Mouse (Mus musculus) c-Kit-negative CD71-positive TER-119-positive erythroid progenitor cells, embryonic 14.5 days (primary cell): Measurements from ENCODE around the gene Wdr76.
"Not testable (repeated sequence)": the region's sequence is repeated elsewhere in the genome, so short reads cannot be mapped to it uniquely, and the experiment has no call there.

ENCODE experiments used
- DNase-seq: peaks from one replicate; pipeline ENCODE4 v3.0.0-alpha.2; 2013; ENCODE audit warnings: low read depth, low spot score

The Wdr76 gene

DNA sequence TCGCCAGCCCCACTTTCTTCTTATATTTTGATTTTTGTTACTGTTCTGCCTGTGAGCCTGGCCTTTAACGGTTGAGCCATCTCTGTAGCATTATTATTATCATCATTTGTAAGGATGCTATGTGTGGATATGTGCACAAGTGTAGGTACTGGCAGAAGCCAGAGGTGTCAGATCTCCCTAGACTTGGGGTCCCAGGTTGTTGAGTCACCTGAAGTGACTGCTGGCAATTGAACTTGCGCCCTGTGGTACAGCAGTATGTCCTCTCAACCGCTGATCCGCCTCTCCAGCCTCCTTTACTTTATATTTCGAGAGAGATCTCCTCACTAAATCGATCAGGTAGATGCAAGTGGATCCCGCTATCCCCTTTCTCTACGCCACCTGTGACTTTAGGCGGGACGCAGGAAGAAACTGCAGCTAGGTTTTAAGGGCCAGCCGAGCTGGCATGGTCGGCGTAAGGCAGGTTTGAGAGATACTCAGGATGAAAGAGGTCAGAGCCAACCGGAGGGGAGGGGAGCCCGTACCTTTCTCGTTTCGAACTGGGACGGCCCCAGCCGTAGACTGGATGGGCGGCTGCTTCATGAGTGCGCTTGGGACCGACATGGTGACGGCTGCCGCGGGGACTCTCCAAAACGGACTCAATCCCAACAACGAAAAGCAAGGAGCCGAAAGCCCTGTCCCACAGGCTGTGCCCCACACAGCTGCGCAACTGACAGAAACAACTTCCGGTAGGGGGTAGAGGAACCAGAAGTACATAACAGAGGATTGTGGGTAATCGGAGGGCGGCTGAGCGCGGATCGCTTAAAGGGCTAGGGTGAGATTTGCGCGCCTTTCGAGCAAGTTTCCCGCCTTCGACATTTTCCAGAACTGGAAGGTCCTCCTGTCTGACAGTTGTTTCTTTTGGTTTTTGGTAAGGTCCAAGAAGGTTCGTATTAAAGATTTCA lies at the start of gene Wdr76, which contains the start of gene Mfap1a:
TSS of gene Wdr76 (plus strand) at position 782 of the 941 bp plus-strand sequence.
TSS of gene Mfap1a (minus strand) at position 724 of the 941 bp plus-strand sequence.
- DNase-seq, result peak; percentile 78

DNA sequence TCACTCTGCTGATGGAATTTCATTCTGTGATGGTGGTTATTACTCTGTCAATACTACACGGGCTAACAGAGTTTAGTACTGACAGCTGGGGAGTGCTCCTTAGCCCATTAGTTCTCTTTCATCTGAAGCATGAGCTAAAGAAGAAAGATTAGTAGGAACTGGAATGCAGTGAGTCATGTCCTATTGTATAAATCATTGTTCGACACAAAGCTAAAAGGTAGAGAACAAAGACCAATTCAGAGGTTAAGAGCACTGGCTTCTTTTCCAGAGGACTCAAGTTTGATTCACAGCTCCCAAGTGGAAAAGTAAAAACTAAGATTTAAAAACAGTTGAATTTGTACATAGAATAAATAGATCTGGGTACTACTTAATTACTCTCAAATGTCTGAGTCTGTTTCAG lies 46.5 kb upstream of the Wdr76 start:
- no peak for DNase-seq

DNA sequence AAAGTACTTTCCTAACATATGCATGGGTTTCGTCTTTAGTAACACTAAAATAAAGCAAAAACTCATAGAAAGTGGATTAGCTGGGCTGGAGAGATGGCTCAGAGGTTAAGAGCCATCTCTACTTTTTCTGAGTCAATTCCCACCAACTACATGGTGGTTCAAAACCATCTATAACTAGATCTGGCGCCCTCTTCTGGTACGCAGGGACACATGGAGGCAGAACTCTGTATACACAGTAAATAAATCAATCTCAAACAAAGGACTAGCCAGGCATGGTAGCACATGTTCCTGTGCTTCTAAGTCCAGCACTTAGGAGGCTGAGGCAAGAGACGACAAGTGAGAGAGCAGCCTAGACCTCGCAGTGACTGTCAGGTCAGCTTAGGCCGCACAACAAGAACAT lies 37.5 kb upstream of the Wdr76 start:
- not testable (repeated sequence) for DNase-seq

DNA sequence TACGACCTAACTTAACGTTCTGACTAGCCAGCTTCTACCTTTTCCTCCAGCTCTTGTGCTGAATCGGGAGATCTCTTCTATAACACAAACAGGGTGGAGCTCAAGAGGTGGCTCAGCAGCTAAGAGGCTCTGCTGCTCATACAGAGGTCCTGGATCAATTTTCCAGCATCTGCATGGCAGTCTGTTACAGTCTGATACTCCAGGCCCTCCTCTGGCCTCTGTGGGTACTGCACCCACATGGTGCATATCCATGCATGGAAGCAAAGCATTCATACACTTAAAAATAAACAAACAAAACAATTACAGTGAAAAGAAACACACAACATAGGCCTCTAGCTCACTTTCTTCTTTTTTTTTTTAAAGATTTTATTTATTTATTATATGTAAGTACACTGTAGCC lies 33.7 kb upstream of the Wdr76 start:
- not testable (repeated sequence) for DNase-seq

DNA sequence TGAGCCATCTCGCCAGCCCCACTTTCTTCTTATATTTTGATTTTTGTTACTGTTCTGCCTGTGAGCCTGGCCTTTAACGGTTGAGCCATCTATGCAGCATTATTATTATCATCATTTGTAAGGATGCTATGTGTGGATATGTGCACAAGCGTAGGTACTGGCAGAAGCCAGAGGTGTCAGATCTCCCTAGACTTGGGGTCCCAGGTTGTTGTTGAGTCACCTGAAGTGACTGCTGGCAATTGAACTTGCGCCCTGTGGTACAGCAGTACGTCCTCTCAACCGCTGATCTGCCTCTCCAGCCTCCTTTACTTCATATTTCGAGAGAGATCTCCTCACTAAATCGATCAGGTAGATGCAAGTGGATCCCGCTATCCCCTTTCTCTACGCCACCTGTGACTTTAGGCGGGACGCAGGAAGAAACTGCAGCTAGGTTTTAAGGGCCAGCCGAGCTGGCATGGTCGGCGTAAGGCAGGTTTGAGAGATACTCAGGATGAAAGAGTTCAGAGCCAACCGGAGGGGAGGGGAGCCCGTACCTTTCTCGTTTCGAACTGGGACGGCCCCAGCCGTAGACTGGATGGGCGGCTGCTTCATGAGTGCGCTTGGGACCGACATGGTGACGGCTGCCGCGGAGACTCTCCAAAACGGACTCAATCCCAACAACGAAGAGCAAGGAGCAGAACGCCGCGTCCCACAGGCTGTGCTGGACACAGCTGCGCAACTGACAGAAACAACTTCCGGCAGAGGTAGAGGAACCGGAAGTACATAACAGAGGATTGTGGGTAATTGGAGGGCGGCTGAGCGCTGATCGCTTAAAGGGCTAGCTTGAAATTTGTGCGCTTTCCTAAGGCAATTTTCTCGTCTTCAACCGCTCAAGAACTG lies 33.0 kb upstream of the Wdr76 start, which contains the start of gene Mfap1b:
TSS of gene Mfap1b (minus strand) at position 767 of the 879 bp plus-strand sequence.
- peak; percentile 77 for DNase-seq

DNA sequence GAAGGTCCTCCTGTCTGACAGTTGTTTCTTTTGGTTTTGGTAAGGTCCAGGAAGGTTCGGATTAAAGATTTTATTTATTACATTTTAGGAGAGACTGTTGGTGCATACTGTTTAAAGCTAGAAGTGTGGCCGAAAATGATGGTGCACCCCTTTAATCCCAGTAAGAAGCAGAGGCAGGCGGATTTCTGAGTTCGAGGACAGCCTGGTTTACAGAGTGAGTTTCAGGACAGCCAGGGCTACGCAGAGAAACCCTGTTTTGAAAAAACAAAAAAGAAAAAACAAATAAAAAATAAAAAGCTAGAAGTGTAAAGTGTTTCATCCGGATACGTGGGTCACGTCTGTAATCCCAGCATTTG lies 32.4 kb upstream of the Wdr76 start:
- DNase-seq, result no peak

DNA sequence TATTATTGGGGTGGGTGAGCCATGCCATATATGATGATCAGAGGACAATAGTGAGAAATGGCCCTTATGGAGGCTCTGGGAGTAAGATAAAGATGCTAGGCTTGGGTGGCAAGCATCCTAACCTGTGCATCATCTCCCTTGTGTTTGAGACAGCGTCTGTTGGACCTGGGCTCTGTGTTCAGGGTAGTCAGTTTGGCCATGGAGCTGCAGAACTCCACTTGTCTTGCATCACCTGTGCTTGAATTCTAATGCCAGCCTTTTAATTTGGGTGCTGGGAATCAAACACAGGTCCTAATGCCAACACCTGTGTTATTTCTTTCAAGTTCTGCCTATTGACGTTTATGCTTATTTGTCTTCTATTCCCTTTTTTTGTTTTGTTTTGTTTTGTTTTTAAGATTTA lies 31.2 kb upstream of the Wdr76 start:
- DNase-seq, result not testable (repeated sequence)

DNA sequence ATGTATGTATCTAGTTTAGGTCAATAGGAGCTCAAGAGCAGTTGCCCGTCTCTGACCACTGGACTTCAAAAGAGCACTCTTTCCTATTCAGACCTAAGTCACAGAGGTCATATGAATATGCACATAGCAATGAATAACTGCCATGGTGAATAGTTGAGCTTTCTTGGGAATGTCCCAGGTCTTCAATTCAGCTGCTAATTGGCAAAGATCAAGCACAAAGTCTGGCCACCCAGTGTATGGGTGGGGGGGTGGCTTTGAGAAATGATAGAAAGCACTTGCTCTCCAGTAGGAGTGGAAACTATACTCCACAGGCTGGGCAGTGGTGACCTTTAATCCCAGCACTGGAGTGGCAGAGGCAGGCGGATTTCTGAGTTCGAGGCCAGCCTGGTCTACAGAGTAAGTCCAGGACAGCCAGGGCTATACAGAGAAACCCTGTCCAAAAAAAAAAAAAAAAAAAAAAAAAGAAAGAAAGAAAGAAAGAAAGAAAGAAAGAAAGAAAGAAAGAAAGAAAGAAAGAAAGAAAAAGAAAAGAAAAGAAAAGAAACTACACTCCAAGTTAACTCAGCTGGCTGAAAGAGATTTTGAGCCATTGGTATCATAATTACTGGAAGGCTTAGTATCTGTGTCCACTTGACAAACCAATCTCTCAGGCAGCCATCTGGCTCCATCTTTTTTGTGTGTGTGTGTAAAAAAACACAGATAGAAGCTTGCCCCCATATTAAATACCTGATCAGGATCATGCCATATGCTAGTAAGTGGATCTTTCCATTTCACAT lies 28.8 kb upstream of the Wdr76 start:
- no peak for DNase-seq

DNA sequence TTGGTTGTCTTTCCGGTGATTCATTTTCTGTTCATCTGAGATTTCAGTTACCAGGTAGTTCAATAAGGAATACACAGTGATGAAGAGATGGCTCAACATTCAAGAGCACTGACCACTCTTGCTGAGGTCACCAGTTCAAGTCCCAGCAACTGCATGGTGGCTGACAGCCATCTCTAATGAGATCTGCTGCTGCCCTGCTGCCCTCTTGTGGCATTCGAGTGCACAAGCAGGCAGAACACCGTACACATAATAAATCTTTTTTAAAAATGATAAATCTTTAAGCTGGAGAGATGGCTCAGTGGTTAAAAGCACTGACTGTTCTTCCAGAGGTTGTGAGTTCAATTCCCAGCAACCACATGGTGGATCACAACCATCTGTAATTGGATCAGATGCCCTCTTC lies 26.0 kb upstream of the Wdr76 start:
- no peak for DNase-seq

DNA sequence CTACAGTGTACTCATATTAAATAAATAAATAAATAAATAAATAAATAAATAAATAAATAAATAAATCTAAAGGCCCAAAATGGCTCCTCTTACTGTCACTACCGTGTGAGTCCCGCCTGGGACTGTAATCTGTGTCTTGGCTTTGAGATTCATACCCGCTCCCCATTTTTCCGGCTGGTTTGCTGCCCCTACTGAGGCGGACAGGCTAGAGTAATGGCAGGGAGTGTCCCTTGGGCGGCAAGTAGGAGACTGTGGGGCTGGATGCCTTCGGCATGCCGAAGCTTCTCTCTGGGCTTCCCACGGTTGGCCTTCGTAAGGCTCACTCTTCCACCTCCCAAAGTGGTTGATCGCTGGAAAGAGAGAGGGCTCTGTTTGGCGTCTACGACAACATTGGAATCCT lies 25.6 kb upstream of the Wdr76 start:
- DNase-seq, result not testable (repeated sequence)

DNA sequence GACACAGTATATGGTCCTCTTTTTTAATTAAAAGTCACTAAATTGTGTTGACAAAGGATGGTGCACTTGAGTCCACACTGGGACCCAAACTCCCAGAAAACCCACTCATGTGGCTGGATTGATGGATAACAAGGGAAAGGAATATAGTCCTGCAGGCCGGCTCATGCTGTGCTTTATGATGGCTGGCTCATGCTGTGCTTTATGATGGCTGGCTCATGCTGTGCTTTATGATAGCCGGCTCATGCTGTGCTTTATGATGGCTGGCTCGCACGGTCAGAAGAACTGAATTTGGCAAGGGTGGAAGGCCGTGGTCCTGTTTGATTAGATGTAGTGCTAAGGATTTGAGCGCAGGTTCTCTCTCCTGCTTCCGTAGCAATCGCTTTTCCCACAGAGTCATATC lies 22.9 kb upstream of the Wdr76 start:
- DNase-seq, result no peak

DNA sequence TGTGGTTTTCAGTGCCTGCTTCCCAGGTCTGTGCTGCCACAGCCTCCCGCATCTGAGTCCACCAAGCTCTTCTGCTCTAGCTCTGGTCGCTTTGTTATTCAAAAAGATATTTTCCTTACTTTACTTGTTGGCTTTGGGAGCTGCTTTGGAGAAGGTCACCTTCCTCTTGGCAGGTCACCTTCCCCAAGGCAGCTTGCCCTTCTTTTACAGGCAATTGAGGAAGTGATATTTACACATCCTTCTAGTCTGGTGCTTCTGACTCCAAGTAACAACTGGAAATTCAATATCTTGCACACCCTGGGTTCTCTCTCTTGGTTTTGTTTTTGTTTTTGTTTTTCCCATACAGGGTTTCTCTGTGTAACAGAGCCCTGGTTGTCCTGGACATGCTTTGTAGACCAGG lies 22.1 kb upstream of the Wdr76 start:
- not testable (repeated sequence) for DNase-seq

DNA sequence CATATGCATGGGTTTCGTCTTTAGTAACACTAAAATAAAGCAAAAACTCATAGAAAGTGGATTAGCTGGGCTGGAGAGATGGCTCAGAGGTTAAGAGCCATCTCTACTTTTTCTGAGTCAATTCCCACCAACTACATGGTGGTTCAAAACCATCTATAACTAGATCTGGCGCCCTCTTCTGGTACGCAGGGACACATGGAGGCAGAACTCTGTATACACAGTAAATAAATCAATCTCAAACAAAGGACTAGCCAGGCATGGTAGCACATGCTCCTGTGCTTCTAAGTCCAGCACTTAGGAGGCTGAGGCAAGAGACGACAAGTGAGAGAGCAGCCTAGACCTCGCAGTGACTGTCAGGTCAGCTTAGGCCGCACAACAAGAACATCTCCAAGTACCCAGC lies 5.0 kb upstream of the Wdr76 start:
- not testable (repeated sequence) for DNase-seq

DNA sequence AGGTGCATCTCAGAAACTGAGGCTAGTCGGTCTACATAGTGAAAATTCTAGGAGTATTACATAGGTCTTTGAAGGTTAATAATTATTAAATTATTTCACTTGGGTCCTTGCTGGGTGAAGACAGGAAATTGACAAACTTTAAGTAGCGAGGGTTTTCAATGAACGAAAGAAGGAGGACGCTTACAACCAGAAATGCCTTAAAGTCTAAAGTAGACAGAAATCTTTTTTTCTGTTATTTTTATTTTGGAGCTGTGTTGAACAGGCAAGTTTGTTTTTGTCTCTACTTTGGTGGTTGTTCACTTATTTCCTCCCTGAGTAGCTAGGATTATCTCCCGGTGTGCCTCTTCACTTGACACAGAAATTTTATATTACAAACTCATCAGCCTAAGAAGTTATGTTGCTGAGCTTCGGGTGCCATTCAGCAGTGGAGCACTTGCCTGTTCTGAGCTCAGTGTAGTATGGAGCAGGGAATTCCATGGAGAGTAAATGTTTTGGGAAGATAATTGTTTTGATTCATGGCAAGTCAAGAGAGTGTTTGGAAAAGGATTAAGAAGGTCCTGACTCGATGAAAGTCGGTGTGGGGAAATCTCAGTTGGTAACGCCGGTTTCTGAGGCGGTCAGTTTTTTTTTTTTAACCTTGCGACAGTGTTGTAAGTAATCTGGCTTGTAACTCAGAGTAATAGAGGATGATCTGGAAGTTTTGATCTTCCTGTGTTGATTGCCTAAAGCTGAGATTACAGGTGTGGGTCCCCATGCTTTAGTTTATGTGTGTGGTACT lies 839 bp downstream of the Wdr76 start:
- DNase-seq, result no peak

DNA sequence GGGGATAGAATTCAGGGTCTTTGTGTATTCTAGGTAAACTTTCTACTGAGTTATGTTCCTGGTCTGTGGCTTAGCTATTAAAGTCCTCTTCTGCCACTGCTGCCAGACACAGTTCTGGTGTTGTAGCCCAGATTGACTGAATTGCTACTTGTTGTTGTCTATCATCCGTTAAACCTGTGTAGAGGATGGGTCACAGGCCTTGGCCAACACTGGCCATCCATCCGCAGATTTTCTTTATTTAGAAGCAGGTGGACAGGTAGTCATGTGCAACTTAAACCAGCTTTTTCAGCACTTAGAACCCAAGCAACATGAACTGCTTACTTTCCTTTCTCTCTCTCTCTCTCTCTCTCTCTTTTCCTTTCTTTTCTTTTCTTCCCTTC lies 1.4 kb downstream of the Wdr76 start:
- no peak for DNase-seq

DNA sequence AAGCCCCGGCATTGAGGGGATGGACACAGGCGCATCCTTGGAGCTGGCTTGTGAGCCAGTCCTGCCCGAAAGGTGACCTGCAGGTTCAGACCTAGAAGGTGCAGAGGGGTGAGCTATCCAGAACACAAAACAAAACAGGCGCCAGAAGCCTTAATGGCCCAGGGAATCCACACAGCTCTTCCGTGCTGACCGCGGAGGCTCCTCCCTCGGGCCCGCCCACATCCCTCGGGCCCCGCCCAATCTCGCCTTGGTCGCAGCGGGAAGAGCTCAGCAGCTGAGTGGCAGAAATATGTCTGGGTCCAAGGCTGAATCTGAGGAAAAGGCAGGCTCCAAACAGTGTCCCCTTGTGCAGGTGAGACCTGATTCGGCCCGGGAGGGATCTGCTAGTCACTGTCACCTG lies 3.1 kb downstream of the Wdr76 start:
- DNase-seq, result peak; percentile 68

DNA sequence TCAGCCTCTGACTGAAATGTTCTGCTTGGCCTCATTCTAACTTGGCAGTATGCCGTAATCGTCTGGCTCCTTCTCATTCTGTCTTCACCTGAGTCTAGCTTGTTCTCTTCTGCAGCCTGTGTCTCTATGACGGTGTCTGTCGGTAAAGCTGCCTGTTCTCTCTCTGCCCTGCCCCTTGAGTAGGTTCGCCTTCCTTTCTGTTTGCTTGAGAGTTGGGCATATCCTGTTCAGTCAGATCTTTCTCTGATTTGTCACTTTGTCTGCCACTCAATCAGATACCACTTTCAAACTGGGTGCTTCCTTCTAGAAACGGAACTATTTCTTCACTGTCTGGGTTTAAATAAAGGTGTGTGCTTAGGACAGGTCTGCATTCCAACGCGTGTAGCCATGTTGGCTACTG lies 4.9 kb downstream of the Wdr76 start:
- no peak for DNase-seq

DNA sequence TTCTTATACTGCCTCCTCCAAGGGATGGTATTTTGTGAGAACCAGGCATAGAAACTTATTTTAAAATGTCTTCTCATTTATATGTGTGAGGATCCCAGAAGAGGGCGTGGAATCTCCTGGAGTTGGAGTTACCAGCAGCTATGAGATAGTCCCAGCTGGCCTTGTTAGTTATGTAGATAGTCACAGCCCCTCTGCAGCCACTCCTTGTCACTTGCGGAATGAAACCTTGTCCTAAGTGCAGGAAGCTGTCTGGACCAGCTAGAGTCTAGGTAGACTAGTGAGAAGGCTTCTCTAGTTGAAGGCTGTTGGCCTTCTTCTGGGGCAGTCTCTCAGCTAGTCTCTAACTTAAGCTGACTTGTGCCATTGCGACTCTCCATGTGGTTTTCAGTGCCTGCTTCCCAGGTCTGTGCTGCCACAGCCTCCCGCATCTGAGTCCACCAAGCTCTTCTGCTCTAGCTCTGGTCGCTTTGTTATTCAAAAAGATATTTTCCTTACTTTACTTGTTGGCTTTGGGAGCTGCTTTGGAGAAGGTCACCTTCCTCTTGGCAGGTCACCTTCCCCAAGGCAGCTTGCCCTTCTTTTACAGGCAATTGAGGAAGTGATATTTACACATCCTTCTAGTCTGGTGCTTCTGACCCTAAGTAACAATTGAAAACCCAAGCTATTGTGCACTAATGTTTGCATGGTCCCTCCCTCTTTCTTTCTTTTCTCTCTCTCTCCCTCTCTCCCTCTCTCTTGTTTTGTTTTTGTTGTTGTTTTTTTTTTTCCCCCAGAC lies 6.7 kb downstream of the Wdr76 start:
- not testable (repeated sequence) for DNase-seq

DNA sequence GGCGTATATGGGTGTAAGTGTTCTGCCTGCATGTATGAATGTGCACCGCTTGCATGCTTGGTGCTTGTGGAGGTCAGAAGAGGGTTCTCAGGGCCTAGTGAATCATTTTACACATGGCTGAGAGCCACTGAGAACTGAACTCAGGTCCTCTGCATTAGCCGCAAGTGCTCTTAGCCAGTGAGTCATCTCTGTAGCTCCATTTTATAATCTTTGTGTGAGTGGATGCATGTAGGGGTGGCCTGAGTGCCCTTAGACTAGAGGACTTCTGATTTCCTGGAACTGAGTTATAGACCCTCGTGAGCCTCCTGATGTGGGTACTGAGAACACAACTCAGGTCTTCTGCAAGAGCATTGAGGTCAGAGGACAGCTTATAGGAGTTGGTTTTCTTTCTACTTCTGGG lies 7.7 kb downstream of the Wdr76 start:
- no peak for DNase-seq

DNA sequence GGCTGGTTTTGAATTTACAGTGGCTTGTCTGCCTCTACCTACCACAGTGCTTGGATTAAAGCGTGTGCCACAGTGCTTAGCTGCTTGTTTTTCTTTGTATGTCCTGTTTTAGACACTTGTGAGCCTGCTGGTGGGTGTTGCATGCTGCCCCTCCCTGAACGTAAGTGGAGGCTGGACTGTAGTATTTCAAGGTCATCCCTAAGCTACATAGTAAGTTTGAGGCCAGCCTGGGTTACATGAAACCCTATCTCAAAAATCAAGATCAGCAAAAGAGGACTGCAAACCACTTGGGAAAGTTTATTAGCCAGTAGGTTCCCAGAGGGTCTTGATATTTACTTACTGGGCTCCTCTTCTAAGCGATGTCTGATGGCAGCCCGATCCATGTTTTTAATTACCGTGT lies 11.6 kb downstream of the Wdr76 start:
- no peak for DNase-seq
